9 mouse cellular contexts compared by ENCODE assay signal in genomic region chr11:34169464-34169894, GRCm38 (mm10). TPM values are rescaled to one million over a fixed set of nuclear protein-coding genes. Genes with fewer than 3 reads are reported as not detected.
DNase-seq lines count a peak whose midpoint lies in the region; ATAC-seq and TF ChIP-seq lines count a peak whose summit lies in the region.
"Had no signal": no experiment of that assay in that cellular context is flagged by ENCODE, and none has a peak within 500 bp of the region (broad histone marks: within the 10 kb centered on the region; RNA-seq: fewer than 3 reads in every experiment).

No protein-coding gene starts in this region.

- no peaks in the 10 kb centered on the region for H3K36me3 ChIP-seq in heart, embryonic 11.5 days (ENCODE audit: control insufficient read depth, insufficient read depth, low read length)
- no peaks in the 10 kb centered on the region for H3K36me3 ChIP-seq in heart, embryonic 13.5 days
- no peaks in the 10 kb centered on the region for H3K36me3 ChIP-seq in stomach, embryonic 14.5 days (ENCODE audit: control insufficient read depth, insufficient read depth, low read length)
- no peaks in the 10 kb centered on the region for H3K36me3 ChIP-seq in forebrain, postnatal 0 days (ENCODE audit: insufficient read depth)

- H3K4me1 ChIP-seq in heart, embryonic 11.5 days (ENCODE audit: control insufficient read depth, insufficient read depth, low read length) = no peaks in the 10 kb centered on the region
- peaks cover 19% of the 10 kb centered on the region for H3K4me1 ChIP-seq in heart, embryonic 13.5 days
- H3K4me1 ChIP-seq in stomach, embryonic 14.5 days (ENCODE audit: control insufficient read depth, insufficient read depth, low read length) = peaks cover 10% of the 10 kb centered on the region; the same call in 1 of the 2 replicates
- H3K4me1 ChIP-seq in forebrain, postnatal 0 days (ENCODE audit: insufficient read depth) = no peaks in the 10 kb centered on the region

- peak; percentile 93 for DNase-seq in heart, adult 11 months
- peak; percentile 42 to 56 for DNase-seq in kidney, postnatal 36 days
- DNase-seq in frontal cortex, postnatal 25 days (ENCODE audit: low spot score in 2 of 2) = no peak
- DNase-seq in forebrain, postnatal 0 days = no peak
- no peak for DNase-seq in thymus, adult 18-20 months

- ATAC-seq in heart, embryonic 11.5 days (replicated peaks; ENCODE audit: insufficient number of reproducible peaks, low FRiP score, low TSS enrichment) = no peak; the same call in 1 of the 2 replicates
- ATAC-seq in heart, embryonic 13.5 days (ENCODE audit: extremely low read depth, insufficient number of reproducible peaks, low FRiP score, low TSS enrichment) = no peak
- peak; percentile 49; the same call in 1 of the 2 replicates for ATAC-seq in stomach, embryonic 14.5 days (ENCODE audit: insufficient number of reproducible peaks, insufficient read depth, low FRiP score, low read depth)
- no peak for ATAC-seq in forebrain, postnatal 0 days

- no peak overlapping the region for H3K27ac ChIP-seq in heart, embryonic 11.5 days (ENCODE audit: low read depth, low read length)
- peak overlapping the region; percentile 50; the same call in 1 of the 2 replicates for H3K27ac ChIP-seq in heart, embryonic 13.5 days (replicated peaks)
- no peak overlapping the region for H3K27ac ChIP-seq in stomach, embryonic 14.5 days (ENCODE audit: low read length)
- no peak overlapping the region for H3K27ac ChIP-seq in forebrain, postnatal 0 days (ENCODE audit: low read depth, low read length)
- H3K27ac ChIP-seq: liver, embryonic 14.5 days had no signal

- H3K27me3 ChIP-seq in heart, embryonic 11.5 days (ENCODE audit: control insufficient read depth, insufficient read depth, low read length) = no peaks in the 10 kb centered on the region
- H3K27me3 ChIP-seq in heart, embryonic 13.5 days (replicated peaks) = no peaks in the 10 kb centered on the region
- no peaks in the 10 kb centered on the region for H3K27me3 ChIP-seq in stomach, embryonic 14.5 days (ENCODE audit: control insufficient read depth, insufficient read depth, low read length)
- H3K27me3 ChIP-seq in forebrain, postnatal 0 days (ENCODE audit: insufficient read depth, low read length) = no peaks in the 10 kb centered on the region

- H3K9ac ChIP-seq in heart, embryonic 11.5 days (ENCODE audit: low read depth, low read length) = no peak overlapping the region
- no peak overlapping the region for H3K9ac ChIP-seq in heart, embryonic 13.5 days
- no peak overlapping the region for H3K9ac ChIP-seq in stomach, embryonic 14.5 days (replicated peaks; ENCODE audit: low read depth, low read length)
- no peak overlapping the region for H3K9ac ChIP-seq in forebrain, postnatal 0 days
- H3K9ac ChIP-seq: liver, embryonic 14.5 days had no signal

- no peak overlapping the region for H3K4me3 ChIP-seq in heart, embryonic 11.5 days (ENCODE audit: low read depth, low read length)
- no peak overlapping the region for H3K4me3 ChIP-seq in heart, embryonic 13.5 days
- no peak overlapping the region for H3K4me3 ChIP-seq in stomach, embryonic 14.5 days (ENCODE audit: low read depth, low read length)
- H3K4me3 ChIP-seq in forebrain, postnatal 0 days (ENCODE audit: low read depth, low read length) = no peak overlapping the region

- no peaks in the 10 kb centered on the region for H3K9me3 ChIP-seq in heart, embryonic 11.5 days (replicated peaks; ENCODE audit: control insufficient read depth, low read length)
- H3K9me3 ChIP-seq in heart, embryonic 13.5 days = no peaks in the 10 kb centered on the region
- H3K9me3 ChIP-seq in stomach, embryonic 14.5 days (ENCODE audit: control insufficient read depth, low read depth, low read length) = no peaks in the 10 kb centered on the region
- no peaks in the 10 kb centered on the region for H3K9me3 ChIP-seq in forebrain, postnatal 0 days (ENCODE audit: low read length)

- no peak overlapping the region for H3K4me2 ChIP-seq in heart, embryonic 11.5 days
- no peak overlapping the region for H3K4me2 ChIP-seq in heart, embryonic 13.5 days
- H3K4me2 ChIP-seq in stomach, embryonic 14.5 days (replicated peaks; ENCODE audit: low read depth, low read length) = no peak overlapping the region
- no peak overlapping the region for H3K4me2 ChIP-seq in forebrain, postnatal 0 days (ENCODE audit: low read depth)

- TF ChIP-seq CTCF in forebrain, postnatal 0 days (IDR thresholded peaks at IDR 0.05; ENCODE audit: low read depth) = no peak

- WGBS in heart, embryonic 11.5 days (ENCODE audit: insufficient replicate concordance) = 34% methylated on average over 5 of the region's 5 CpGs
- 43% methylated on average over 5 of the region's 5 CpGs for WGBS in heart, embryonic 13.5 days
- 22% methylated on average over 5 of the region's 5 CpGs for WGBS in stomach, embryonic 14.5 days
- 21% methylated on average over 5 of the region's 5 CpGs for WGBS in forebrain, postnatal 0 days

RNA-seq across cellular contexts. Expression of gene Foxi1, which starts 38.4 kb away (rescaled TPM):
- polyA plus RNA-seq in heart, embryonic 11.5 days (2014; fragmentation: Nextera tagmentation; extraction: Ambion mirVana) = not detected in 2 replicates
- polyA plus RNA-seq in heart, embryonic 13.5 days (2015; fragmentation: Nextera tagmentation; extraction: Ambion mirVana) = not detected in 2 replicates
- not detected in 2 replicates for polyA plus RNA-seq in stomach, embryonic 14.5 days (2014; fragmentation: Nextera tagmentation; extraction: Ambion mirVana)
- total RNA-seq in forebrain, postnatal 0 days (2014; rRNA removed) = not detected in 2 replicates
- not detected in 2 replicates for polyA plus RNA-seq in forebrain, postnatal 0 days (2015; fragmentation: Nextera tagmentation; extraction: Ambion mirVana)
- polyA plus RNA-seq: liver, embryonic 14.5 days had no signal

Comparison
In these comparisons a context has a peak if more than half of its experiments do, and no peak if none do; other contexts are left out.
1. DNase-seq: peak in heart, adult 11 months (single experiment) and kidney, postnatal 36 days (2 of 2); none in frontal cortex, postnatal 25 days (0 of 2), forebrain, postnatal 0 days (single experiment) and thymus, adult 18-20 months (0 of 2).